Mouse (Mus musculus) 3134 (cell line): ENCODE measurements around the gene Nudt15.
"Not testable (repeated sequence)": the region's sequence is repeated elsewhere in the genome, so short reads cannot be mapped to it uniquely, and the experiment has no call there.

Source experiments
- DNase-seq: peaks from one replicate; pipeline ENCODE4 v3.0.0-alpha.2; 2011; ENCODE audit warnings: low spot score; ENCODE audit not compliant: insufficient read length; ENCODE audit errors: extremely low read depth

The Nudt15 gene

GRCm38 (mm10) chr14:73548051-73548450 lies at the start of gene Nudt15:
Nudt15 (minus strand) TSS chr14:73548242.
- no peak for DNase-seq

GRCm38 (mm10) chr14:73592166-73592565 lies 44.1 kb upstream of the Nudt15 start:
- no peak for DNase-seq

GRCm38 (mm10) chr14:73588080-73588479 lies 40.0 kb upstream of the Nudt15 start:
- DNase-seq = no peak

GRCm38 (mm10) chr14:73576336-73576735 lies 28.3 kb upstream of the Nudt15 start:
- DNase-seq = no peak

- DNase-seq = no peak
Measured at GRCm38 (mm10) chr14:73574053-73574452, 26.0 kb upstream of the Nudt15 start.

GRCm38 (mm10) chr14:73571143-73571542 lies 23.1 kb upstream of the Nudt15 start:
- DNase-seq = no peak

- not testable (repeated sequence) for DNase-seq
Measured at GRCm38 (mm10) chr14:73569831-73570230, 21.8 kb upstream of the Nudt15 start.

- DNase-seq = no peak
Measured at GRCm38 (mm10) chr14:73553122-73553696, 5.2 kb upstream of the Nudt15 start.

GRCm38 (mm10) chr14:73552341-73553121 lies 4.5 kb upstream of the Nudt15 start:
- peak; percentile 87 for DNase-seq

- no peak for DNase-seq
Measured at GRCm38 (mm10) chr14:73551164-73551563, 3.1 kb upstream of the Nudt15 start.

- no peak for DNase-seq
Measured at GRCm38 (mm10) chr14:73550732-73551131, 2.7 kb upstream of the Nudt15 start.

GRCm38 (mm10) chr14:73550291-73550690 lies 2.2 kb upstream of the Nudt15 start:
- no peak for DNase-seq

- no peak for DNase-seq
Measured at GRCm38 (mm10) chr14:73547034-73547433, 1.0 kb downstream of the Nudt15 start.

- no peak for DNase-seq
Measured at GRCm38 (mm10) chr14:73543781-73544180, 4.3 kb downstream of the Nudt15 start.

GRCm38 (mm10) chr14:73535641-73536040 lies 12.4 kb downstream of the Nudt15 start:
- no peak for DNase-seq

GRCm38 (mm10) chr14:73533755-73534465 lies 14.1 kb downstream of the Nudt15 start:
- DNase-seq = no peak

GRCm38 (mm10) chr14:73528661-73529060 lies 19.4 kb downstream of the Nudt15 start:
- not testable (repeated sequence) for DNase-seq

GRCm38 (mm10) chr14:73524766-73525448 lies 23.1 kb downstream of the Nudt15 start, which contains the start of gene Sucla2:
Sucla2 (plus strand) TSS chr14:73525319.
- DNase-seq = peak; percentile 96

- no peak for DNase-seq
Measured at GRCm38 (mm10) chr14:73524136-73524535, 23.9 kb downstream of the Nudt15 start.

GRCm38 (mm10) chr14:73509765-73510423 lies 38.1 kb downstream of the Nudt15 start, which contains the start of gene Med4:
Med4 (plus strand) TSS chr14:73510025.
- DNase-seq = peak; percentile 89
